Mouse (Mus musculus): ENCODE data around the gene Ighmbp2. TPM values are rescaled to one million over a fixed set of nuclear protein-coding genes. Genes with fewer than 3 reads are reported as not detected.
"Not testable (repeated sequence)": the region's sequence is repeated elsewhere in the genome, so short reads cannot be mapped to it uniquely, and the experiment has no call there.

Gene Ighmbp2
- total RNA-seq, 2 experiments from 2014 or later: 3.3 to 4.9 TPM

DNA sequence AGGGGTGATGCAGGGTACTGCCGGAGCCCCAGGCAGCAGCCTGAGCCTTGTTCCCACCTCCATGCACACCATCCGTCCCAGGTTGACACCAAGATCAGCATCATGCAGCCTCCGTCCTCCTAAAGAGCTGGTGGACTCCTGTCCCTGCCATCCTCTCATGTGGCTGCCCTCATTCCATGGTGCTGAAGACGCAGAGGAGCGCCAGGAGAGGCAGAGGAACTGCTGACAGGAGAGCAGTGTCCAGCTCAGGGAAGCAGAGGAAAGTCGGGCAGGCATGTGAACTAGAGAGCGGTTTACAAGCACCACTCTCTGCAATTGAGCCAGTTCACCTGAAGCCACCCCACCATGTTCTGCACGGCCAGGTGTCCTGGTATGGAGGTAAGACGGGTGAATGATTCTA is 9.5 kb downstream of the Ighmbp2 start:
- TF ChIP-seq CTCF (IDR thresholded peaks at IDR 0.05): no peak
- intact Hi-C loops (cut with DNase I): no loop called here
- H3K27ac ChIP-seq: no peak overlapping the region
- DNase-seq: no peak
- no peak overlapping the region for H3K4me3 ChIP-seq

DNA sequence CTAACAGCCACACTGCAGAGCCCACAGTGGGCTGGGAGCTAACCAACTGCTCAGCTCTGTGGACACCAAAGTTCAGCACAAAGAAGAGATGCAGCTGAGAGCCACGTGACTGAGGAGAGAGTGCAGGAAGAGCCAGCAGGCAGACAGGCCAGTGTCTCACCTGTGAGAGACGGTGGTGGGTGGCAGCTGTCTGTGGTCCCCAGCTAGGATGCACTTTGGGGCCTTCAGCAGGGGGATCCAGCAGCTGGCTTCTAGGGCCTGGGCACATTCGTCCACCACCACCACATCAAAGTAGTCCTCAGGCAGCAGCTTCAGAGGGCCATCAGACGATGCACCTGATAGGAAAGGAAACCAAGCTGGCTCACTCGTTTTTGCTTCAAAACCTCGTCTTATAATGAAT is 11.5 kb downstream of the Ighmbp2 start:
- H3K4me3 ChIP-seq: no peak overlapping the region
- no peak for DNase-seq
- no peak for TF ChIP-seq CTCF (IDR thresholded peaks at IDR 0.05)
- intact Hi-C loops (cut with DNase I): no loop called here
- H3K27ac ChIP-seq: no peak overlapping the region

DNA sequence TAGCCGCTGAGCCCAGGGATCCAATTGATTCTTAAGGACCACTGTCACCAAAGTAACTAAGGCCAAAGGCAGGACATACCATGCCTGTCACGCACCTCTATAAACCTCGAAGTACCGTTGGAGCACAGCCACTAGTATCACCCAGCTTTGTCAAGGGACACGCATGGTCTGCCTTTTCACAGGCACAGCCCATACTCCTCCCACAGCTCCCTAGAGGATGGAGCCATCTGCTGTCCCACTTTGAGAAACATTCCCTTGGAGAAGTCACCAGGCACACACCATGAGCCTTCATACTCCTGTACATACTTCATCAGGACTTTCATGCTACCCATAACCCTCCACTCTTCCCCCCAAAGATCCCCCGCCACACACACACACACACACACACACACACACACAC is 13.0 kb downstream of the Ighmbp2 start:
- intact Hi-C loops (cut with DNase I): no loop called here
- Histone ChIP-seq H3K27ac (no peak overlapping the region), H3K4me3 (no peak overlapping the region)
- TF ChIP-seq CTCF (IDR thresholded peaks at IDR 0.05): no peak
- DNase-seq: no peak

DNA sequence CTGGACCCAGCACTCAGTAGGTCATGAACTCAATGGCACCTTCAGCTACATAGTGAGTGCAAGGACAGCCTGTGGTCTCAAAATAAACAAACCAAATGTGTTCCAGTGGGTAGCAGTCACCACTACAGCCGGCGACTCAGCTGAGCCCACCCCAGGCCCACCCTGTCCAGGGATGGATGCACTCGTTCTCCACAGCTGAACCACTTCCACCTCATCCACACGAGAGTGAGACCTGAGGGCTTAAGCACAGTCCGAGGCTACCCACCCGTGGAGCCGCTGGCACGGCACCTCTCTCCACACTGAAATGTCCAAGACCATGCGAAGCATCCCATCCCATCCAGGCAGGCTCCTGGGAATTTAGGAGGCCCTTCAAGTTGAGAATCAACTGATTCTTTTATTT is 13.5 kb downstream of the Ighmbp2 start:
- Histone ChIP-seq H3K27ac (no peak overlapping the region), H3K4me3 (no peak overlapping the region)
- intact Hi-C loops (cut with DNase I): no loop called here
- TF ChIP-seq CTCF (IDR thresholded peaks at IDR 0.05): no peak
- DNase-seq: no peak

DNA sequence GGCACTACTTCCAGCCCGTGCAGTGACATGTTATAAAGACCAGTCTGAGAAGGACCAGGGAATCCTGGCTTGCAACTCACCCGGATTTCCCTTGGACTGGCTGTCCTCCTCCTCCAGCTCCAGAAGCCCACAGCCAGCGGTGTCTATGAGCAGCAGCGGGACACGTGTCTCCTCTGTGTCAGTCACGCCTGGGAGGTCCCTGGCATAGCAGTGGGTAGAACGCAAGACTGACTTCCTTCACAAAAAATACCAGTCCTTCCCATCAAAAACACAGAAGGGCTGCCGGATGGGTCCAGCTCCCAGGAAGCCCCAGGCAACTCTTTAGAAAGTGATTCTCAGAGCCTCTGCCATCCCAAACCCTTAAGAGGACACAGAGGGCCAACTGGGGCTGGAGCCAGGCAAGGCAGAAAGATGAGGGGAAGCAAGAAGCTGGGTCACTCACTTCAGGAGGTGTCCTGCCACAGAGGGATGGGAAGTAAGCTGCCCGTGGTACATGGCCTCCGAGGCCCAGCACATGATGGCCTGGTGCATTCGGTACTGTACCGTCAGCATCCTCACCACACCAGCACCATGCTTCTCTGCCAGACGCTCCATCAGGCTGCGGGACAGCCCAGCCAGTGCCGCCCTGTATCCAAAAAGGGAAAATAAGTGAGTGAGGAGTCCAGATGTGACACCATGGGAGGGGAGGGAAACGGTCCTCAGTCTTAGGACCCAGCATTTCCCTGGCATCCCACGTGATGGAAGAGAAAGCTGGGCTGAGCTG is 14.4 kb downstream of the Ighmbp2 start:
- H3K4me3 ChIP-seq: no peak overlapping the region
- no peak overlapping the region for H3K27ac ChIP-seq
- intact Hi-C loops (cut with DNase I): no loop called here
- no peak for DNase-seq
- TF ChIP-seq CTCF (IDR thresholded peaks at IDR 0.05): no peak

DNA sequence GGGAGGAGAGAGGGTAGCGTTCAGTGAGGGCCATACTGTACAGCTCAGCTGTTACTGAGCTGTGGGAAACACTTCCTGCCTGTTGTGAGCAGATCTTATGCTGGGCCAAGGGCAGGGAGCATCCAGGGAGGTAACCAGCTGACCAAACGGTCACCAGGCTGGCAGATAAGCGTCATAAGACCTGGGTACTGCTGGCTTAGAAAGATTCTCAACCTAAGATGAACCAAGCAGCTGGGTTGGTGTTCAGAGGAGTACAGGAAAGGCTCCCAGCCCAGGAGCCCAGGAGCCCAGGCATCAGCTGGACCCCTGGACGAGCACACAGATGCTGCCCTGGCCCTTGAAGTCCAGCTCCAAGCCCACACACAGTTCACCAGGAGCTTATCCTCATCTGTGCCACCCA is 15.5 kb downstream of the Ighmbp2 start:
- TF ChIP-seq CTCF (IDR thresholded peaks at IDR 0.05): no peak
- intact Hi-C loops (cut with DNase I): no loop called here
- Histone ChIP-seq H3K4me3 (no peak overlapping the region), H3K27ac (no peak overlapping the region)
- no peak for DNase-seq

DNA sequence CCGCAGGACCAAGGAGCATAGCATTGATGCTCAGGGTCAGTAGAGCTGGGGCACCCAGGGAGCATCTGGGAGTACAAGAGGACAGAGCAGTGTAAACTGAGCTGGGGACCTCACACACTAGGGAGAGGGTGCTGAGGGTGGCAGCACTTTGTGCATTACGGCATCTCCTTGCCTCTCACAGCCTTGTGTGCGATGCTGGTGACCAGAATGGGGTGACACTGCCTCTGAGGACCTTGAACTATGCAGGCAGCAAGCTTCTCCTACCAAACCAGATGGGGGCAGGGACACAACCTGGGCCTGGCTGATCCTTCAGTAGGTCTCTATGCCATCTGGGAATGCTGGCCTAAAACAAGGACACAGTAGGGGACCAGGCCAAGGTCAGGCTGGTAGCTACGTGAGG is 16.1 kb downstream of the Ighmbp2 start:
- no peak for TF ChIP-seq CTCF (IDR thresholded peaks at IDR 0.05)
- no peak overlapping the region for H3K4me3 ChIP-seq
- intact Hi-C loops (cut with DNase I): no loop called here
- no peak for DNase-seq
- H3K27ac ChIP-seq: no peak overlapping the region

DNA sequence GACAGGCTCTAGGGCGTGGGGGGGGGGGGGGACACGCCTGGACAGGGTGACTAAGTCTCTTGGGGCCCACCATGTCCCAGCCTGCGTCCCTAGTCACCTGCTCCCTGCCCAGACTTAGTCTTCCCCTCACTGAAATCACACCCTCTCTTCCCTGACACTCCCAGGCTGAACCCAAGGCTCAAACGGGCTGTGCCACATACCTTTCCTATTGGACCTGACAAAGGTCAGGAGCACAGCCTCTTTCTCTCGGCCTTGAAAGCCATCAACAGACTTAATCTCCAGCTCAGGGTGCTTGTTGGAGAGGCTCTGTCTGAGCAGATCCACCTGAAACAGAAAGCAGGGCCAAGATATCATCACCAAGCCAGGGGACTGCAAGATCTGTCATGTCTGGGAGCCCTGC is 16.7 kb downstream of the Ighmbp2 start:
- no peak for DNase-seq
- intact Hi-C loops (cut with DNase I): no loop called here
- Histone ChIP-seq H3K4me3 (no peak overlapping the region), H3K27ac (no peak overlapping the region)
- no peak for TF ChIP-seq CTCF (IDR thresholded peaks at IDR 0.05)

DNA sequence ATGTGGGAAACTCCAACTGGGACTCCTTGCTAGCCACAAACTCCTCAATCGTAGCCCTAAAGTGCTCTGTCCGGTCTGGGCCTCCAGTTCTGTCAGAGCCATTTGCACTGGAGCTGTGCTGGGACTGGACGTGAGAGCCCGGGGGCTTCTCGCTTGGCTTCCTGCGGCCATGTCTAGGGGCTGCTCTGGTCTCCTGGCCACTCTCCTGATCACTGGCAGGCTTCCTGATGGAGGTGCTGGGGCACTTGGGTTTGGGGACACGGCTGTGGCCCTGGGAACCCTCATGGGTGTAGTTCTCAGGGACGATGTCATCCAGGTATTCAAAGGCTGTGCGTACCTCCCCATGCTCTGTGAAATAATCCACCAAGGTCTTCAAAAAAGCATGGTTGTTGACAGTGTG is 17.6 kb downstream of the Ighmbp2 start:
- H3K4me3 ChIP-seq: no peak overlapping the region
- TF ChIP-seq CTCF (IDR thresholded peaks at IDR 0.05): no peak
- H3K27ac ChIP-seq: no peak overlapping the region
- no peak for DNase-seq
- intact Hi-C loops (cut with DNase I): no loop called here

DNA sequence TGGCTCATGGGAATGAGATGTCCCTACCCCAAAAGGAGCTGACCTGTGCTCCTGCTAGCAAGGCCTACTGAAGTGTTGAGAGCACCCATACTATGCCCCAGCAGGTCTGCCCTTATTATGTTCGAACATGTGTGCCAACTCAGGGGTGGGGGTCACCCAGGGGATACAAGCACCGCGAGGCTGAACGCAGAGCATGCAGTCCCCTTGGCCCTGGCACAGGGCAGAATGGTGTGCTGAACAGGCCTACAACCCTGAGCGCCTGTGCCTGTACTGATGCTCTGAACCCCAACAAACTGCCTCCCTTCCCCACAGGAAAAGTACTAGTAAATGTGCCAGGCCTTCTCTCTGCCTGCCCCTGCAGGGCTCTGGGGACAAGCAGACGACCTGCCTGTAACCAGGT is 18.5 kb downstream of the Ighmbp2 start:
- DNase-seq: no peak
- no peak for TF ChIP-seq CTCF (IDR thresholded peaks at IDR 0.05)
- Histone ChIP-seq H3K4me3 (no peak overlapping the region), H3K27ac (no peak overlapping the region)
- intact Hi-C loops (cut with DNase I): no loop called here

DNA sequence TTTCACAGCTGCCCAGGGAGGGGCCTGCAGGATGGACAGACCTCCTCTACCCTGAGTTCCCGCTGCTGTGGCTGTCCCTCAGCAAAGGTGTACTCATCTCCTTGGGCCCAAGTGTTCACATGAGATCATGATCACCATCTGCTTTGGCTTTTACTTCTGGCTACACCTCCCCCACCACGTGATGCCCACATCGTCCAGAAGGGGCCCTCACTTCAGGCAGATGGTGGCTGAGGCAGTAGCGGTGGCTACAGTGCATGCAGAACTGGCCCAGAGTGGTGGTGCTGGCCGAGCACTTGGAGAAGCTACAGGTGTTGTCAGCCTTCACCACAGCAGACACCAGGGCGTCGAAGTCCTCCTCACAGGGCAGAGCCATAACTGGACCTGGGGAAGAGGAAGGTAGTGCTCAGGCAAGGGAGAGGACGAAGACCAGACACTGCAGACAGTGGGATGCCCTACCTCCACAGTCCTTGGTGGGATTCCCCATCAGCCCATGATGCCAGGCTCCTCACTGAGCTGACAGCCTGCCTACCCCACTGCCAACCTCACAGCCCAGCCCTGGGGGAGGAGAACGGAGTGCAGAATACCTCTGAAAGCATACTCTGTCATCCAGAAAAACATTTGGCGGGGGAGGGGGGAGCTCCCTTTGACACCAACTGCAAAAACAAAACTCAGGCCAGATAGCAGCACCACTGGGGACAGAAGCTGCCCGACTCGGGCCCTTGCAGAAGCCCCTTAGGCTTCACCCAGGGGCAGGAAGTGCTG is 20.9 kb downstream of the Ighmbp2 start:
- intact Hi-C loops (cut with DNase I): no loop called here
- H3K4me3 ChIP-seq: no peak overlapping the region
- TF ChIP-seq CTCF (IDR thresholded peaks at IDR 0.05): no peak
- no peak for DNase-seq
- no peak overlapping the region for H3K27ac ChIP-seq

DNA sequence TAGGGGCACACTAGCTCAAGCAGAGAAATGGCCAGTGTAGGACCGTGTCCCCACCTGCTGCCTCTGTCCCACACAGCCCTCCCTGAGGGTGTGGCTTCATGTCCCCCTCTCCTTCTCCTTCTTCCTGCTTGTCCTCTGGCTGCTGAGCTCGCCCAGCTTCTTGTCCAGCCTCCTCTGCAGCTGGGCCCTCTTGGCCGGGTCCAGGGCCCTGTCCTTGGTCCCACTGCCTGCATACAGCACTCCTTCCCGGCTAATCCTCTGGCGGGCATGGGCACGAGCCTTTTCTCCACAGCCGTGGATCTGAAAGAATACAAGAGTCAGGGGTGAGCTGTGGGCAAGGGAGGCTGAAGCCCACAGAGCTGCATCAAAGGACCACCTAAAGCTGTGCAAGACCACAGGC is 21.5 kb downstream of the Ighmbp2 start:
- Histone ChIP-seq H3K27ac (no peak overlapping the region), H3K4me3 (no peak overlapping the region)
- no peak for DNase-seq
- no peak for TF ChIP-seq CTCF (IDR thresholded peaks at IDR 0.05)
- intact Hi-C loops (cut with DNase I): no loop called here

DNA sequence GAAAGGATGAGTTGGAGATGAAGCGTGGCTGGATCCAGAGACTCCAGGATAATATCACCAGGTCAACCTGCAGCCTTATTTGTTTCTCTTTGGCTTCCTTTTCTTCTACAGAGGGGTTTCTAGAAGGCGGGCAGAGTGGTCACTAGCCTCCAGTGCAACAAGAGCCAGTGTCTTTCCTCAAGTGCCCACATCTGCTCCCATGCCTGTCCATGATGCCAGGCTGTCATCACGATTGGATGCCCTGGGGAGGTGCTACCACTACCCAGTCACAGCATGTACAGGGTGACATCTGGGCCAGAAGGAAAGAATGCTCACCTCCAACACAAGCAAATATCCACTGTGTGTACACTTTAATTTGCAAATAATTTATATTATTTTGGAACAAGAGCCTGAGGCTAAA is 22.2 kb downstream of the Ighmbp2 start:
- TF ChIP-seq CTCF (IDR thresholded peaks at IDR 0.05): no peak
- Histone ChIP-seq H3K4me3 (no peak overlapping the region), H3K27ac (no peak overlapping the region)
- intact Hi-C loops (cut with DNase I): no loop called here
- DNase-seq: no peak

DNA sequence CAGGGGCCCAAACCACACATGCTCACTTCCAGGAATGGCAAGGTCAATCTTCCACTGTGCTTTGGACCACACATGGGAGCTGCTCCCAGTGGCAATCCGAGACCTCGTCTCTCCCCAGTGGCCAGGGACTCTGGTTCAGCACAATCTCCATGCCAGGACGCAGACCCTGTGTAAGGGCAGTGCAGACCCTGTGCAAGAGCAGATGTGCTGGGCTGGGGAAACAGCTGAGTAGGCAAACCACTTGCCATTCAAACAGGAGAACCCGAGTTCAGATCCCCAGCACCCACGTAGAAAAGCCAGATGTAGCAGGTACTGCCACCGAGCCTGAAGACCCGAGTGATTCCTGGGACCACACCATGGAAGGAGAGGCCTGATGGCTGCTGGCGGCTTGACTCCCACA is 22.8 kb downstream of the Ighmbp2 start:
- intact Hi-C loops (cut with DNase I): no loop called here
- TF ChIP-seq CTCF (IDR thresholded peaks at IDR 0.05): no peak
- no peak for DNase-seq
- Histone ChIP-seq H3K4me3 (no peak overlapping the region), H3K27ac (no peak overlapping the region)

DNA sequence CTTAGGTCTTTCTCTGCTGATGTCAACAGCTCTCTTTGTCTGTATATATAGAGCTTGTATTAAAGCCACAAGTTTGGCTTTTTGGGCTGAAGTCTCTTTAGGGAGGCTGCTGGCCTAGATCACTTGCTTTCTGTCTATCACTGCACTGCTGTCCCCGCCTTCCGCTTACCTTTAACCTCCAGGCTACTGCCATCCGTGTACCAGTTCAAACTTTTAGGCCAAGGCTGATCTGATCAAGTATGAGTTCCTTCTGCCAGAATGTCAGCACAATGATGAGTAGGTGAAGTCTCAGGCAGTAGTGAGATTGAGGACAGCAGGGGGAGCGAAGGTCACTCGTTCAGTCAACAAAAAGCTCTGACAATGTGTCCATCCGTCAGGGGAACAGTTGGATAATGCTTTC is 57.6 kb downstream of the Ighmbp2 start:
- H3K4me3 ChIP-seq; intact Hi-C loops (cut with DNase I); DNase-seq: not testable (repeated sequence)

DNA sequence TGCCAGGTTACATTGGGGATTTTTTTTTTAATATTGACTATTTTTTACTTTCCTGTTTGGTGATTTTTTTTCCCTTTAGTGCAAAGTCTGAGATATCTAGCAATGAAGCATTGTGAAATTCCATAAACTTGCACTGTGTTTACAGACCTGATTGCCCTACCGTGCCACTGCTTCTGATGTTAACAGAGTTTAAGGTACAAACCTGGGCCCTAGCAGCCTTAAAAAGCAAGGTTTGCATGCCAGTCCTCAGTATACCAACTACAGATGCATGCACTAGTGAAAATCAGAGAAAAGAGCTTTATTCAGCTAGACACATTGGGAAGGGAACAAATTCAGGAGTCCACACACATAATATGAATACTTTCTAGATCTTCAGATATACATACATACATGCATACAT is 67.9 kb downstream of the Ighmbp2 start:
- intact Hi-C loops (cut with DNase I); H3K27ac ChIP-seq; DNase-seq; H3K4me3 ChIP-seq: not testable (repeated sequence)

More for the DNA sequence above, 57.6 kb downstream of the Ighmbp2 start:
- H3K27ac ChIP-seq: not testable (repeated sequence)
